Mouse (Mus musculus) layer of hippocampus, adult 8-10 months (tissue): ENCODE results near the gene Ppp1r12c. TPM values are rescaled to one million over a fixed set of nuclear protein-coding genes. Genes with fewer than 3 reads are reported as not detected.
"Not testable (repeated sequence)": the region's sequence is repeated elsewhere in the genome, so short reads cannot be mapped to it uniquely, and the experiment has no call there.

Source experiments
- DNase-seq, 2 experiments: peaks; one replicate each; pipeline ENCODE4 v3.0.0; 2022; ENCODE audit warnings: low spot score in 2 of 2
- total RNA-seq, 4 experiments: library from RNA; stranded (reverse); gene quantifications; 2 replicates each; pipeline ENCODE4 v1.2.4; 2022

Ppp1r12c gene
- total RNA-seq: 100 to 1,000 TPM; 143 to 158 (median 147) TPM

- DNase-seq: peak; percentile 93 to 95
Observed at GRCm38 (mm10) chr7:4501558-4502397, at the start of gene Ppp1r12c. Ppp1r12c (minus strand) TSS chr7:4501680.

GRCm38 (mm10) chr7:4547221-4547641 lies 45.8 kb upstream of the Ppp1r12c start, which contains the start of gene Syt5:
Syt5 (minus strand) TSS chr7:4547541.
- DNase-seq: peak; percentile 55 to 67

- DNase-seq: peak; percentile 93 to 95
Observed at GRCm38 (mm10) chr7:4546591-4547131, 45.2 kb upstream of the Ppp1r12c start.

DNA sequence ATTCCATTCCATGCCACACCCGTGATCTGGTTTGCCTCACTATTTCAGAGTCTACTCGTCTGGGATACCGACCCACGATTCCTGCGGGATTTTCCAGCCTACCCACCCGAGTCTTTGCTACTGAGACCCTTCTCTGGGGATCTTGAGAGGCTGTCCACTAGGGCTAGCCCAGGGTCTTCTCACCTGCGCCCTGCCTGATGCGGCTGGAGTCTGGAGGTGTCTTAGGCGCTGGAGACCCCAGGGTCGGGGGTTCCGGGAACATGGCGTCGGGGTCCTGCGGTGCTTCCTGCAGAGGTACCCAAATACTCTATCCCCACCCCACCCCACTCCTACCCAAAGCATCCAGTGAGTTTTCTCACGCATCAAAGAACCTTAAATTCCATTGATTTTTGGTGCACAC lies 44.6 kb upstream of the Ppp1r12c start:
- no peak for DNase-seq

DNA sequence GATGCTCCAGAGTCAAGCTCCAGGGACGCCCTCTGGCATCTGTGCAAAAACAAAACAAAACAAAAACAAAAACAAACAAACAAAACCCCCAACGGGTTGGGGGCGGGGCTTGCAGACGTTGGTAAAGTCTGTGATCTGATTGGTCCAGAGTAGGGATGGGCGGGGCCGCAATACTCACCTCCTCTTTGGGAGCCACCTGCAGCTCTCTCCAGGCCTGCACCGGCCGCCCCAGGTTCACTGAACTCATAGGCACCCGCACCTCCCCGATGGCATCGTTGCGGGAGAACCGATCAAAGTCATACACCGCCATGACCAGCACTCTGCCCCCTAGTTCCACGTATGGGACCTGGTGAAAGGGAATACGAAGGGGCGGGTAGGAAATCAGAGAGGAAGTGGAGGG lies 40.5 kb upstream of the Ppp1r12c start:
- DNase-seq: no peak

DNA sequence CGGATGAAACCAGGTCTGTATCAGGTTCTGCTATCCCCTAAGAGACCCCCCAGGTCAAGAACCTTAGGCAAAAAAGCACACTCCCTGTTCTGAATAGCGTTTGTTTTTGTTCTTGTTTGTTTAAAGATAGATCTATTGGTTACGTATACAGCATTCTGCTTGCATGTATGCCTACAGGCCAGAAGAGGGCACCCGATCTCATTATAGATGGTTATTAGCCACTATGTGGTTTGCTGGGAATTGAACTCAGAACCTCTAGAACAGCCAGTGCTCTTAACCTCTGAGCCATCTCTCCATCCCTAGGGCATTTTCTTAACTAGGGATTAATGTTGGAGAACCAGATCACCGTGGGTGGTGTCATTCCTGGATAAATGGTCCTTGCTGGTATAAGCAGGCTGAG lies 39.9 kb upstream of the Ppp1r12c start:
- DNase-seq: no peak

DNA sequence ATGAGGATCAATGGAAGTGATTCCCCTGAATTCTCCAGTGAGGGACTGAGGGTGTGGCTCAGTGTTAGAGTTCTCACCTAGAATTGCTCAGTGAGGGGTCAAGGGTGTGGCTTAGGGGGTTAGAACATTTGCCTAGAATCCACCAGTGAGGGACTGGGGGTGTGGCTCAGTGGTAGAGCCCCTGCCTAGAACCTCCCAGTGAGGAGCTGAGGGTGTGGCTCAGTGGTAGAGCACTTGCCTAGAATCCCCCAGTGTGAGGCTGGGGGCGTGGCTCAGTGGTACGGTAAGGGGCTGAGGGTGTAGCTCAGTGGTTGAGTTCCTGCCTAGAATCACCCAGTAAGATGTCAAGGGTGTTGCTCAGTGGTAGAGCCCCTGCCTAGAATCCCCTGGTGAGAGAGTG lies 37.5 kb upstream of the Ppp1r12c start:
- no peak for DNase-seq

DNA sequence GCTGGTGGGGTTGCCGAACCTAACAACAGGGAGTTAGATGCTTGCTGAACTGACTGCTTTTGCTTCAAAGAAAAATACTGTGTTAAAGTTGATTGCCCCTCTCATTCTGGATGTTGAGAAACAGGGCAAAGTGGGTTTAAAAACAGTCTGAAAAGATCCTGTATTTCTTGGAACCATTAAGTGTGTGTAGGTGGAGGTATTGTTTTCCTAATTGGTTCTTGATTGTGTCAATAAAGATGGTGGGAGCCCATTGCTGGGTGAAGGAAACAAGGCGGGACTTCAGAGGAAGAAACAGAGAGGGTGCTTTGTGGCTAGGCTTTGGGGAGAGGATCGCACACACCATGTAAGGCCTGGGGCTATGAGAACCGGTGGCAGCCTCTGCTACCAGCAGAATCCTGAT lies 35.7 kb upstream of the Ppp1r12c start:
- no peak for DNase-seq

DNA sequence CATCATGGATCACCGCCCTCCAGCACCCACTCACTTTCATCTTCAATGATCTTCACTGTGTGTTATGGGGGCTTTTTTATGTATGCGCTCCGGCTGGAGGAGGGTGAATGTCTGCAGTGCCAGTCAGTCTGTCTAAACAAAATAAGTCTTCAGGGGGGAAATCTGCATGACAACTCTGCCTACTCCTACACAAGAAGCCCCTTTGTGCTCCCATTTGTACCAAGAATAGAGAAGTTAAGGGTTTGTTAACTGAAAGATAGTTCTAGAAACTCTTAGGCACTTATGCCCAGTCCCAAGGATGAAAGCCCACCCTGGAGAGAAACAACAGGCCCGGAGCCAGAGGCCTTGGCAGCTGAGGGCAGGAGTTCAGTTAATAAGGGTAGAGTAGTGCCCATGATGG lies 34.9 kb upstream of the Ppp1r12c start:
- no peak for DNase-seq

DNA sequence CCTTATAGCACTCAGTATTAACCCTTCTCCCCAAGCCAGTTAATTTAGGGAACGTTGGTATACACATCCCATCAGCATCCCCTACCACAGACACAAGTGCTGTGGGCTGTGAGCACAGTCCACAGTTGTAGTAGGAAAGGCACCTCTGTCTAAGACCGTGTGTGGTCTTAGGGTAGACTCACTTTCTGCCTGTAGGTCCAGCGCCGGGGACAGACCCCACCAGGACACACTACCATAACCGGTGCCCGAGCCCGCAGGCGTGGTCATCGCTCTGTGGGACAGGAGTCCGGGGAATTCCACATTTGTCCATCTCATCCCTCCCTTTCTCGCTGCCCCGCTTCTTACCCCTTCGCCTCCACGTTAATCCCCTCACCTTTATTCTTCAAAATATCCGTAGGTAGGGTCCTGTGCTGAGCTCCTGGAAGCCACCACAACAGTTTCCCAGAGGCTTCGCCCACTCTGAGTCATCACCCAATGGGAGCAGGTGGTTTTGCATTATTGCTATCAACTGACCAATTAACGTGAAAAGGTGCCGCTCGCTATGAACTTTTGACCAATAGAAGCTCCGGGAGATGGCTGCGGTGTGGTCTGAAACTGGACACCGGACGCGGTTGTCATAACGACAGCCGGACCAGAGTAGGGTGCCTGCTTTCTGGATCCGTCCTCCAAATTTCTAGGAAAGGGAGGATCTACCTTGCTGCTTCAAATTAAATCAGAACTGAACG lies 30.7 kb upstream of the Ppp1r12c start, which contains the start of gene Dnaaf3:
Gene Dnaaf3, minus strand, starts transcription at position 449 of the 725 bp plus-strand sequence.
- no peak for DNase-seq

DNA sequence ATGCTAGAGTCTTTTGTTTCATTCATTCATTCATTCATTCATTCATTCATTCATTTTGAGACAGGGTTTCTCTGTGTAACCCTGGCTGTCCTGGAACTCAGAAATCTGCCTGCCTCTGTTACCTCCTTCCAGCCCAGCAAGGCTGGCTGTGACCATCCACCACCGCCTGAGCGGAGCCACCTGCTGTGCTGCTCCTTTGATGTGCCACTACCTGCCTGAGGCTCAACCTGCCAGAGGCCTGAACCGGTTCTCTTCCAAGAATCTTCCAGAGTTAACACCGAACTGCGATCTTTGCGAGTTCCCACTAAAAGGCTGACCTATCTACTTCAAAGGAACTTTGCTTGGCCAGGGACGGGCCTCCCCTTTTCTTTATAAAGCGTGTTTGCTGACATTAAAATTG lies 28.7 kb upstream of the Ppp1r12c start:
- DNase-seq: not testable (repeated sequence)

DNA sequence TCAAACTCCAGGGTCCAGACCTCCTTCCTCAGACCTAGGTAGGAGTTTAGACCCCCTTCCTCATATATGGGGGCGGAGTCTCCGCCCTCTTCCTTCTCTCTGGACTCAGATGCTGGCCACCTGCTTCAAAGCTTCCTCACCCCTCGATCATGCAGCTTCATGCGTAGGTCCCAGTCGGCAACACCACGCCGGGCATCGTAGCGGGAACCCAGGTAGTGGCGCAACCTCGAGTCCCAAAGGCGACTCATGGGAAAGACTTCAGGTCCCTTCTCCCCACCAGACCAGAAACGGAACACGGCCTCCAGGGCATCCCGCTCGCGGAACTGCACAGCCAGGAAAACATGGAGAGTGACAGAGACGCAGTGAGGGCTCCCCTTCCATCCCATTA lies 25.8 kb upstream of the Ppp1r12c start:
- no peak for DNase-seq

- peak; percentile 59 to 64 for DNase-seq
Observed at GRCm38 (mm10) chr7:4526341-4527301, 25.1 kb upstream of the Ppp1r12c start.

GRCm38 (mm10) chr7:4524212-4524922 lies 22.9 kb upstream of the Ppp1r12c start, which contains the start of gene Tnni3:
Tnni3 (minus strand) TSS chr7:4524229.
- not testable (repeated sequence) for DNase-seq

- DNase-seq: no peak
Observed at GRCm38 (mm10) chr7:4523205-4524130, 22.0 kb upstream of the Ppp1r12c start.

GRCm38 (mm10) chr7:4522292-4522691 lies 20.8 kb upstream of the Ppp1r12c start:
- DNase-seq: no peak

DNA sequence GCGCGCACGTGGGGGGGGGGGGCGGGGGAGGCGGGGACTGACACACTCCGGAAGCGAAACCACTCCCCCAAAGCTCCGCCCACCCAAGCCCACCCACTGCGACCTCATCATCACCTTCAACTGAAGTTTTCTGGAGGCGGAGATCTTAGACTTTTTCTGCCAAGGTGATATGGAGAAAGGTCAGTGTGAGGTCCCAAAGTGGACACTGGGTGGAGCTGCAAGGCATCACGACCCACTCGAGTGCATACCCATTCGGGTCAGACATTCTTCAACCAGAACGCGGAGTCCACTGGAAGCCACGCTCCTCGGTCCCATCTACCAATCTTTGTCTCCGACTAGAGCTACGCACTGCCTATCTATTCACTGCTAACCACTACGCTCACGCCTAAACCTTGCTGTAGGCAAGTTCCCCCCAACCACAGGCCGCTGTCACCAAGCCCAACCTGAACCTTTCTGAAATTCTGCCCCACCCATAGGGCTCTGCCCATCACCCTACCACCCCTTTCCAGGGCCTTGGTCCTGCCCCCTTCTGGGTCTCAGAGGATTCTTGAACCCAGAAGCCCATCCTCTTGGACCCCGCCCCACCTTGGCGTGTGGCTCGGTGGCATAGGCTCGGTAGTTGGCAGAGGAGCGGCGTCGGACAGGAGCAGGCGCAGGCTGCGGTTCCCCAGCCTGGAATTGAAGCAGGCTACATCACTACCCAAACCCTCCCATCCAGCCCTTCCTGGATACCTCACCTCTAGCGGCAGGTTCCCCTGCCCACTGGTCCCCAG lies 19.9 kb upstream of the Ppp1r12c start:
- no peak for DNase-seq

DNA sequence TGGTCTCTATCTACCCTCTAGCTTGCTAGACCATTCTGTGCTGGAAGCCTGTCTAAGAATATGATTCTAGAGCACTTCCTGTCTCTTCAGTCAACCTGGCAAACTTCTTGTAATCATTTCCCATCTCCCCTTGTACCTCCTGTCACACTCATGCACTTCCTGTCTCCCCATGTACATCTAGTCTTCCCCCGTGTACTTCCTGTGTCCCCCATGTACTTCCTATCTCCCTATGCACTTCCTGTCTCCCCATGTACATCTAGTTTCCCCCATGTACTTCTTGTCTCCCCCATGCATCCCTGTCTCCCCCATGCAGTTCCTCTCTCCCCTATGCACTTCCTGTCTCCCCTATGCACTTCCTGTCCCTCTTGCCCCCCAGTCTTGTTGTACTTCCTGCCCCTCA lies 17.0 kb upstream of the Ppp1r12c start:
- DNase-seq: no peak
